Mouse (Mus musculus): ENCODE measurements at regions not wholly inside any gene's neighbourhood (a gene's known extent, or its start where the extent isn't known, plus 50 kb on each side); places are given as distances from the start of the nearest gene placed in this dataset.

DNA sequence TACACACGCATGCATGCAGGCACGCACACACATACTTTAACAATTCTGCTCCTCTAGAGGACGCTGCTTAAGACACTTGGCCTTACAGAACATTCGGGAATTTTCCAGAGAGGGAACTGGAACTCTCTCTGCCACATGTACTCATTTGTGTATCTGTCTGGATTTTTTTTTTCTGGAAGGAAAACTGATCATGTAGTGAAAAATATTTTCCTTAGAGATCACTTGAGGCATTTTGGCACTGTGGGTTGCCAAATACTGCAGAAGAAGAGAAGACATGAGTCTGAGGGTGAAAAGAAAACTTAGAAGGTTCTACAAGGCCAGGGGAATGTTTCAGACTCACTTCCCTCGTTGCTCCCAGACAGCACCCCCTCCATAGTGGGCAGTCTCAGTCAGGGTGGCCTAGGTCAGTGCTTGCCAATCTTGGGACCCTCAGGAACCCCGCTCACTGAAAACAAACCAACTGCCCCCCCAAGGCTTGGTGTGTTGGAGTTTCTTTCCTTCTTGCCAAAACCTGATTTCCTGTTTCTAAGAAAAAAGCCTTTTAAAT lies 203.0 kb downstream of the Gm12728 start:
- TF ChIP-seq CTCF (IDR thresholded peaks at IDR 0.05; ENCODE audit: low read depth) (no peak), EP300 (IDR thresholded peaks at IDR 0.05; ENCODE audit: low read depth) (no peak)

Measured in liver, embryonic 14.5 days (tissue).